Comparison of ENCODE assay signal across 8 mouse cellular contexts in genomic region chr10:29338355-29339056, GRCm38 (mm10). TPM values are rescaled to one million over a fixed set of nuclear protein-coding genes. Genes with fewer than 3 reads are reported as not detected.
DNase-seq lines count a peak whose midpoint lies in the region; ATAC-seq and TF ChIP-seq lines count a peak whose summit lies in the region.
"Had no signal": no experiment of that assay in that cellular context is flagged by ENCODE, and none has a peak within 500 bp of the region (broad histone marks: within the 10 kb centered on the region; RNA-seq: fewer than 3 reads in every experiment).

No protein-coding gene starts in this region.

- TF ChIP-seq CTCF in lung, embryonic 14.5 days (IDR thresholded peaks at IDR 0.05; ENCODE audit: low read depth): peak; percentile 69

- peaks cover 3% of the 10 kb centered on the region; the same call in 1 of the 2 replicates for H3K36me3 ChIP-seq in lung, embryonic 14.5 days (ENCODE audit: insufficient read depth)
- H3K36me3 ChIP-seq: liver, embryonic 15.5 days had no signal

- no peaks in the 10 kb centered on the region for H3K9me3 ChIP-seq in lung, embryonic 14.5 days (ENCODE audit: low read depth, low read length)
- H3K9me3 ChIP-seq: liver, embryonic 15.5 days had no signal

- no peaks in the 10 kb centered on the region for H3K4me1 ChIP-seq in lung, embryonic 14.5 days (ENCODE audit: insufficient read depth)
- H3K4me1 ChIP-seq: liver, embryonic 15.5 days had no signal

- H3K9ac ChIP-seq in lung, embryonic 14.5 days: no peak overlapping the region
- H3K9ac ChIP-seq: liver, embryonic 15.5 days had no signal

- ATAC-seq in lung, embryonic 14.5 days (ENCODE audit: insufficient read depth): no peak

- no peak overlapping the region for H3K4me3 ChIP-seq in lung, embryonic 14.5 days (ENCODE audit: low read depth, low read length)
- H3K4me3 ChIP-seq: liver, embryonic 15.5 days had no signal

- H3K4me2 ChIP-seq in lung, embryonic 14.5 days: no peak overlapping the region
- H3K4me2 ChIP-seq: liver, embryonic 15.5 days had no signal

- no peak overlapping the region for H3K27ac ChIP-seq in lung, embryonic 14.5 days (ENCODE audit: low read depth)
- H3K27ac ChIP-seq: liver, embryonic 15.5 days had no signal

- peak; percentile 37 to 72 for DNase-seq in CD8-positive naive resting alpha-beta T cell, adult 2 months (ENCODE audit: low read depth in 2 of 2, low spot score in 2 of 2)
- peak; percentile 63 for DNase-seq in Muller cell, postnatal 12 days (ENCODE audit: inconsistent ontology term)
- peak; percentile 54 for DNase-seq in cerebellum, adult 8-10 months
- peak; percentile 58 to 81 for DNase-seq in frontal cortex, postnatal 36 days (ENCODE audit: low spot score in 2 of 2)
- DNase-seq in kidney, postnatal 25 days: peak; percentile 42 to 81
- DNase-seq in lung, embryonic 14.5 days: peak; percentile 88
- peak; percentile 56 for DNase-seq in right cerebral cortex, postnatal 14 days

- no peaks in the 10 kb centered on the region for H3K27me3 ChIP-seq in lung, embryonic 14.5 days (ENCODE audit: insufficient read depth, low read length)
- H3K27me3 ChIP-seq: liver, embryonic 15.5 days had no signal

- 53% methylated on average over 4 of the region's 4 CpGs for WGBS in lung, embryonic 14.5 days

RNA-seq across cellular contexts. Expression of gene Rnf146, which starts 23.7 kb away (rescaled TPM):
- polyA plus RNA-seq in lung, embryonic 14.5 days (2014; fragmentation: Nextera tagmentation; extraction: Ambion mirVana): 38.0 and 40.0 TPM in 2 replicates

RNA-seq across cellular contexts. Expression of gene Echdc1, which starts 25.5 kb away (rescaled TPM):
- 18.7 and 20.8 TPM in 2 replicates for polyA plus RNA-seq in lung, embryonic 14.5 days (2014; fragmentation: Nextera tagmentation; extraction: Ambion mirVana)
